Mouse (Mus musculus) C2C12 (cell line): ENCODE data around the gene Kcne4.

Experiments used
- CTCF ChIP-seq: IDR thresholded peaks from one replicate; pipeline ENCODE4 v1.5.1; 2011; ENCODE audit not compliant: control insufficient read depth, insufficient read depth, insufficient read length
- MYOD1 ChIP-seq: IDR thresholded peaks from one replicate; pipeline ENCODE4 v1.6.1; 2011; ENCODE audit warnings: low read depth; ENCODE audit not compliant: control insufficient read depth, insufficient read length
- MYOG ChIP-seq: IDR thresholded peaks from one replicate; pipeline ENCODE4 v1.6.1; 2011; ENCODE audit not compliant: control insufficient read depth, insufficient read length; ENCODE audit errors: extremely low read depth

GRCm38 (mm10) chr1:78809819-78810218, 6.7 kb upstream of the Kcne4 start:
- TF ChIP-seq CTCF = no peak
- no peak for TF ChIP-seq MYOD1
- no peak for TF ChIP-seq MYOG
